Mouse (Mus musculus) cerebellum, postnatal 14 days (tissue): ENCODE measurements around the gene Kdm5c.
A peak's percentile ranks its signal among the peaks of the same experiment; 100 is the strongest.

ENCODE experiments used
- DNase-seq, 2 experiments: peaks; one replicate each; pipeline ENCODE4 v3.0.0; 2021; ENCODE audit warnings: mixed read lengths in 2 of 2

The Kdm5c gene

GRCm38 (mm10) chrX:152306224-152306623, 73.4 kb downstream of the Kdm5c start:
- no peak for DNase-seq

DNA sequence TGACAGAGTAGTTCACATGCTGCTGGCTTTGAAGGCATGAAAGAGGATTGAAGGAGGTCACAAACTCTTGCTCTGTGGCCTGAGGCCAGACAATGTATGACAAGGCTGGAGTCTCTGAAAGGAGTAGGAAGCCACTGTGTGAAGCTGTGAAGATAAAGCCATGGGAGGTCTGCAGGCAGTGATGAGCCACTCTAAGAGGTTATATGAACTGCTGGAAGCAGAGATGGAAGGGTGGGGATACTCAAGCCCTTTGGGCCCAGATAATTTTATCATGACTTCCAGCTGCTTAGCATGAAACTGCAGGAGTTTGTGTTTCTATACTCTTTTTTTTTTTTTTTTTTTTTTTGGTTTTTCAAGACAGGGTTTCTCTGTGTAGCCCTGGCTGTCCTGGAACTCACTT, 74.6 kb downstream of the Kdm5c start:
- no peak for DNase-seq

- DNase-seq: peak; percentile 24 to 48
Measured at GRCm38 (mm10) chrX:152307942-152308341, 75.1 kb downstream of the Kdm5c start.

DNA sequence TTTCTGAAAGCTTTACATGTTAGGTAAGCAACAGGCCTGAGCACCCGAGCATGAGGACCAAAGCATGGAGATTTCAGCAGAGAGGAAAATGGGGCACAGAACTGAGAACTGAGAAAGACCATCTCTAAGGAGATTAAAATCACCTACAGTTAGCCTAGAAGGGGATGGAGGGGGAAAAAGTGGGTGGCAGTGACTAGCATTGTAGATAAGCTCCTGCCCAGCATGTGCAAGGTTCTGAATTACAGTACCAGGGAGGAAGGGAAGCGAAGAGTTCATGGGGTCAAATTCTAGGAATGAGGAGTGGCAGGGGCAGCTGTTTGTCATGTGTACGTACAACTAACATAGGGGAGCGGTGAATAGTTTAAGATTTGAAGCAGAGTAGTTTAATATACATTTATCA, 87.7 kb downstream of the Kdm5c start:
- no peak for DNase-seq

- no peak for DNase-seq
Measured at GRCm38 (mm10) chrX:152322776-152323175, 90.0 kb downstream of the Kdm5c start.

- peak in 1 of 2 experiments; percentile 27 for DNase-seq
Measured at GRCm38 (mm10) chrX:152323584-152323983, 90.8 kb downstream of the Kdm5c start.
